Mouse (Mus musculus) cortical plate, adult 2 months (tissue): ENCODE data around the gene Tyrobp. TPM values are rescaled to one million over a fixed set of nuclear protein-coding genes. Genes with fewer than 3 reads are reported as not detected.

Source experiments
- H3K27ac ChIP-seq: fragments of 200-500 bp; 2 replicates; pipeline ENCODE4 v1.5.1; 2012; ENCODE audit warnings: low read length, control low read depth, inconsistent platforms; ENCODE audit not compliant: insufficient read depth
- H3K4me1 ChIP-seq: fragments of 200-500 bp; 2 replicates; pipeline ENCODE4 v1.6.1; 2011; ENCODE audit warnings: low read length; ENCODE audit not compliant: control insufficient read depth, insufficient read depth
- H3K4me3 ChIP-seq: fragments of 200-500 bp; 2 replicates; pipeline ENCODE4 v1.5.1; 2011; ENCODE audit warnings: mild to moderate bottlenecking, low read length, control low read depth; ENCODE audit not compliant: insufficient read depth
- CTCF ChIP-seq: fragments of 200-500 bp; IDR thresholded peaks from 2 replicates; pipeline ENCODE4 v1.5.1; 2011; ENCODE audit warnings: mild to moderate bottlenecking, control low read depth, low read length; ENCODE audit not compliant: insufficient read depth; ENCODE audit errors: extremely low read depth
- POLR2A ChIP-seq: fragments of 200-500 bp; IDR thresholded peaks from 2 replicates; pipeline ENCODE4 v1.6.1; 2011; ENCODE audit warnings: mild to moderate bottlenecking, low read length, control low read depth; ENCODE audit not compliant: insufficient read depth; ENCODE audit errors: extremely low read depth
- polyA plus RNA-seq: library from polyadenylated mRNA; depleted of rRNA; stranded (reverse); fragments of >200 nt; gene quantifications from 2 replicates; pipeline ENCODE4 v1.2.3, GENCODE M21; 2012

Gene Tyrobp
- polyA plus RNA-seq, 1 experiment = 78.9 TPM

GRCm38 (mm10) chr7:30402343-30402742, 11.2 kb upstream of the Tyrobp start:
- no peak overlapping the region for H3K27ac ChIP-seq
- no peak overlapping the region for H3K4me3 ChIP-seq
- TF ChIP-seq CTCF = no peak
- no peak for TF ChIP-seq POLR2A
- H3K4me1 ChIP-seq = no peaks in the 10 kb centered on the region

GRCm38 (mm10) chr7:30408639-30409038, 4.9 kb upstream of the Tyrobp start:
- no peaks in the 10 kb centered on the region for H3K4me1 ChIP-seq
- H3K4me3 ChIP-seq = no peak overlapping the region
- H3K27ac ChIP-seq = no peak overlapping the region
- TF ChIP-seq POLR2A (no peak), CTCF (no peak)

- no peak overlapping the region for H3K4me3 ChIP-seq
- H3K27ac ChIP-seq = no peak overlapping the region
- no peaks in the 10 kb centered on the region for H3K4me1 ChIP-seq
- TF ChIP-seq POLR2A (no peak), CTCF (no peak)
These were observed 3.8 kb upstream of the Tyrobp start for GRCm38 (mm10) chr7:30409789-30410188.

GRCm38 (mm10) chr7:30411023-30411422, 2.5 kb upstream of the Tyrobp start:
- Histone ChIP-seq H3K4me1 (no peaks in the 10 kb centered on the region), H3K4me3 (no peak overlapping the region), H3K27ac (no peak overlapping the region)
- TF ChIP-seq CTCF = no peak
- no peak for TF ChIP-seq POLR2A

- Histone ChIP-seq H3K27ac (peak overlapping the region; percentile 33; the same call in 1 of the 2 replicates), H3K4me3 (no peak overlapping the region), H3K4me1 (no peaks in the 10 kb centered on the region)
- TF ChIP-seq POLR2A (no peak), CTCF (no peak)
These were observed 819 bp upstream of the Tyrobp start for GRCm38 (mm10) chr7:30412735-30413147.

- TF ChIP-seq CTCF (no peak), POLR2A (no peak)
- no peak overlapping the region for H3K27ac ChIP-seq
- no peaks in the 10 kb centered on the region for H3K4me1 ChIP-seq
- no peak overlapping the region for H3K4me3 ChIP-seq
These were observed 4.3 kb downstream of the Tyrobp start for GRCm38 (mm10) chr7:30417856-30418255.

- H3K4me3 ChIP-seq = no peak within 1 kb of the TSS
- no peak within 1 kb of the TSS for H3K27ac ChIP-seq
- TF ChIP-seq CTCF (no peak), POLR2A (no peak)
- H3K4me1 ChIP-seq = no peaks in the 10 kb centered on the region
These were observed 6.3 kb downstream of the Tyrobp start, which contains the start of gene Hcst for GRCm38 (mm10) chr7:30419561-30420499. TSS of gene Hcst (minus strand) at chr7:30419854.

- no peak overlapping the region for H3K27ac ChIP-seq
- no peak overlapping the region for H3K4me3 ChIP-seq
- TF ChIP-seq CTCF (no peak), POLR2A (no peak)
- H3K4me1 ChIP-seq = no peaks in the 10 kb centered on the region
These were observed 7.1 kb downstream of the Tyrobp start for GRCm38 (mm10) chr7:30420673-30421072.

- TF ChIP-seq CTCF (no peak), POLR2A (no peak)
- peak within 1 kb of the TSS; percentile 70 for H3K4me3 ChIP-seq
- H3K27ac ChIP-seq = peak within 1 kb of the TSS; percentile 68
- no peaks in the 10 kb centered on the region for H3K4me1 ChIP-seq
These were observed 7.8 kb downstream of the Tyrobp start, which contains the start of gene Nfkbid for GRCm38 (mm10) chr7:30421175-30421889. TSS of gene Nfkbid (plus strand) at chr7:30421732.
